8 mouse cellular contexts compared by ENCODE assay signal in genomic region chr17:14372324-14373145, GRCm38 (mm10).
DNase-seq lines count a peak whose midpoint lies in the region; ATAC-seq lines count a peak whose summit lies in the region.

No protein-coding gene starts in this region.

- peak; percentile 45 for ATAC-seq in forebrain, embryonic 16.5 days
- no peak for ATAC-seq in megakaryocyte progenitor cell, adult 5-6 weeks (replicated peaks; ENCODE audit: poor library complexity)

- peaks cover 12% of the 10 kb centered on the region for H3K4me1 ChIP-seq in forebrain, embryonic 16.5 days (replicated peaks; ENCODE audit: control insufficient read depth, insufficient read depth, low read length)
- peaks cover 12% of the 10 kb centered on the region for H3K4me1 ChIP-seq in forebrain, embryonic 10.5 days

- H3K4me2 ChIP-seq in forebrain, embryonic 16.5 days (ENCODE audit: low read length) = 0 out of 2 replicates have a peak overlapping the region, but pooled peaks have one; percentile 4

- no peaks in the 10 kb centered on the region for H3K36me3 ChIP-seq in forebrain, embryonic 16.5 days (ENCODE audit: control insufficient read depth, insufficient read depth)
- no peaks in the 10 kb centered on the region for H3K36me3 ChIP-seq in forebrain, embryonic 10.5 days (replicated peaks)

- H3K9ac ChIP-seq in forebrain, embryonic 16.5 days (replicated peaks; ENCODE audit: low read depth, low read length) = no peak overlapping the region

- no peaks in the 10 kb centered on the region for H3K27me3 ChIP-seq in forebrain, embryonic 16.5 days (replicated peaks; ENCODE audit: control insufficient read depth, insufficient read depth, low read length)
- no peaks in the 10 kb centered on the region for H3K27me3 ChIP-seq in forebrain, embryonic 10.5 days (ENCODE audit: poor library complexity, severe bottlenecking)

- no peak for DNase-seq in forebrain, embryonic 10.5 days (ENCODE audit: extremely low spot score, low spot score)
- DNase-seq in gastrocnemius, postnatal 10 days = peak; percentile 24
- DNase-seq in layer of hippocampus, adult 18-20 months (ENCODE audit: low spot score in 2 of 2) = peak; percentile 30 to 47
- peak; percentile 21 for DNase-seq in mesoderm, embryonic 11.5 days (ENCODE audit: low read depth, low spot score)
- peak; percentile 11 for DNase-seq in testis, postnatal 14 days (ENCODE audit: low spot score)
- DNase-seq in thymus, postnatal 36 days = no peak

- no peaks in the 10 kb centered on the region for H3K9me3 ChIP-seq in forebrain, embryonic 16.5 days (ENCODE audit: control insufficient read depth, low read length)
- H3K9me3 ChIP-seq in forebrain, embryonic 10.5 days = no peaks in the 10 kb centered on the region

- WGBS in forebrain, embryonic 16.5 days = 57% methylated on average over 25 of the region's 25 CpGs
- WGBS in forebrain, embryonic 10.5 days = 81% methylated on average over 25 of the region's 25 CpGs

- no peak overlapping the region for H3K4me3 ChIP-seq in forebrain, embryonic 16.5 days (replicated peaks; ENCODE audit: low read length)
- H3K4me3 ChIP-seq in forebrain, embryonic 10.5 days = no peak overlapping the region

- H3K27ac ChIP-seq in forebrain, embryonic 16.5 days (ENCODE audit: low read length) = no peak overlapping the region
- H3K27ac ChIP-seq in forebrain, embryonic 10.5 days = no peak overlapping the region

Comparison
In these comparisons a context has a peak if more than half of its experiments do, and no peak if none do; other contexts are left out.
1. DNase-seq: peak in gastrocnemius, postnatal 10 days (single experiment), layer of hippocampus, adult 18-20 months (2 of 2), mesoderm, embryonic 11.5 days (single experiment) and testis, postnatal 14 days (single experiment); none in forebrain, embryonic 10.5 days (single experiment) and thymus, postnatal 36 days (0 of 2).